Mouse (Mus musculus): ENCODE results near the gene Mrpl35.
A peak's percentile ranks its signal among the peaks of the same experiment; 100 is the strongest.
"Not testable (repeated sequence)": the region's sequence is repeated elsewhere in the genome, so short reads cannot be mapped to it uniquely, and the experiment has no call there.

The Mrpl35 gene

GRCm38 (mm10) chr6:71826869-71827268 is at the start of gene Mrpl35:
Mrpl35 (minus strand) TSS chr6:71826969.
- DNase-seq (ENCODE audit: low read depth, low spot score): no peak

DNA sequence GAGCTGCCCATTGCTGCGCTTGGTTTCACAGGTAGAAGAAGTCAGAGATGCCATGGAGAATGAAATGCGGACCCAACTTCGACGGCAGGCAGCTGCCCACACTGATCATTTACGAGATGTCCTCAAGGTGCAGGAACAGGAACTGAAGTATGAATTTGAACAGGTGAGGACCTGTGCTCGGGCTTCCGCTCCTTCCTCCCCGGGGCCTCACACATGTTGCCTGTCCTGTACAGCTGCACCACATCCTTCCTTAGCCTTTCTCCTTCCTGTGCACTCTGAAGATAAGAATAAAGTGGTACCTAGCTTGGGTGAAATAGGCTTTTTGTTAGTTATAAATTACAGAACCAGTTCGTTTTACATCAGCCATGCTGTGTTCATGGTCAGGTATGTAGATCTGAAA is 44.6 kb upstream of the Mrpl35 start:
- DNase-seq (ENCODE audit: low read depth, low spot score): no peak

DNA sequence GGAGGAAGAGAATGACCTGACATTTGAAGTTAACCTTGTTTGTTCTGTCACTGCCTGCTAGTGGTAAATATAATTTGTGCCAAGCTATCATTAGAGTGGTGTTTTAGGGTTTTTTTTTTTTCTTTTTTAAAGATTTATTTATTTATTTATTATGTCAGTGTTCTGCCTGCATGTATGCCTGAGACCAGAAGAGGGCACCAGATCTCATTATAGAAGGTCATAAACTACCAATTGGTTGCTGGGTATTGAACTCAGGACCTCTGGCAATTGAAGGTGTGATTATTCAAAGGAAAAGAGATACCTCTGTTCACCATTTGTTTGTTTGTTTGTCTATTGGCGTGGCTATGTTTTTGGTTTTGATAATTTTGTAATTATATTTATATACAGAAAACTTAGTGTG is 42.0 kb upstream of the Mrpl35 start:
- peak; percentile 38 for DNase-seq (ENCODE audit: low read depth, low spot score)

- DNase-seq (ENCODE audit: low read depth, low spot score): no peak
These were observed 41.0 kb upstream of the Mrpl35 start for GRCm38 (mm10) chr6:71867751-71868150.

DNA sequence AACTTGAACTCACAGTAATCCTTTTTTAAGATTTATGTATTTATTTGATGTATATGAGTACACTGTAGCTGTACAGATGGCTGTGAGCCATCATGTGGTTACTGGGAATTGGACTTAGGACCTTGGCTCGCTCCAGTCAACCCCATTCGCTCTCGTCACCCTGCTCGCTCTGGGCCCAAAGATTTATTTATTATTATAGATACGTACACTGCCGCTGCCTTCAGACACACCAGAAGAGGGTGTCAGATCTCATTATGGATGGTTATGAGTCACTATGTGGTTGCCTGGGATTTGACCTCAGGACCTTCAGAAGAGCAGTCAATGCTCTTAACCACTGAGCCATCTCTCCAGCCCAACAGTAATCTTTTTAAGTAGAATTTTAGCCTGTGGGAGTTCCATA is 20.1 kb upstream of the Mrpl35 start:
- DNase-seq (ENCODE audit: low read depth, low spot score): not testable (repeated sequence)

DNA sequence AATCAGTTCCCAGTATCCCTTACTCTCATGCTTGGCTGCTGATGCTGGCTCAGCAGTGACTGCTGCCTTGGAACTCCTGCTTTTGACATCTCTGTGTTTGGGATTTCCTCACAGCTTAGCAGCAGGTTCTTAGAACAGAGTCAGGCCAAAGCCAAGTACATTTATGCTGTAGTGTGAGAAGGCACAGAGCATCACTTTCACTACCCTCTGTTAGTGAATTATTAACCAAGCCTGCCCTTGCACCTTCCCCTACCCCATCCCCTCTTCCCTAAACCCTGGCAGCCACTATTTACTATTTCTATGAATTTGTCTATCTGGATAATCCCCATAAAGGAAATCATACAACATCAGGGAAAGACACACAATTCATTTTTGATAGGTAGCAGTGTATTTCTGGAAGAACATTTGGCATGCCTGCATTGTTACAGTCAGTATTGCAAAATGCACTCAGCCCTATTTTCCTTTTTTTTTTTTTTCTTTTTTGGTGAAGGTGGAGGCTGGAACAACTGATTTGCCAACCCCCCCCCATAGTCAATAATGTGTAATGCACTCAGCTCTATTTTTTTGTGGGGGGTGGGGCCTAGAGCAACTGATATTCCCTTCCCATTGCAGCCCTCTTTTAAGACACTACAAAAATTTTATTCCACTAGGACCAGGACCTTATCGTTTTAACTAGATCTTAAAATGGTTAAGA is 14.0 kb upstream of the Mrpl35 start:
- no peak for DNase-seq (ENCODE audit: low read depth, low spot score)

- peak; percentile 40 for DNase-seq (ENCODE audit: low read depth, low spot score)
These were observed 13.0 kb upstream of the Mrpl35 start for GRCm38 (mm10) chr6:71839815-71840214.

DNA sequence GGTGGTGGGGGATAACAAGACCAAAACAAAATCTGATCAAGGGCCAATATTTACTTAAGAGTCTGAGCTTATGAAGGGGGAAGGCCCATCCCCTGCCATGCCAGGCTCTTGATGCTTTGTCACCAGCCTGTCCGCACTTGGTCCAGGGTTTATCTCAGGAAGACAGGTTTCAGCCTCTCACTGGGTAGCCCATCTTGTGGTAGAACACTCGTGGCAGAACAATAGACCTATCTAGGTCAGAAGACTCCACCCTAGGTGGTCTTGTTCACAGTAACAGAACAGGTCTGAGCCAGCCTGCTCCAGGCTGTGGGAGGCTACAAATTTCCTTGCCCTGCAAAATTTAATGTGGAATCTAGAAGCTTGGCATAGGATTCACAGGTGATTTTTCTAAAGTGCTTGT is 10.0 kb upstream of the Mrpl35 start:
- peak; percentile 77 for DNase-seq (ENCODE audit: low read depth, low spot score)

- DNase-seq (ENCODE audit: low read depth, low spot score): peak; percentile 99
These were observed 4.8 kb upstream of the Mrpl35 start for GRCm38 (mm10) chr6:71831581-71831960.

- peak; percentile 98 for DNase-seq (ENCODE audit: low read depth, low spot score)
These were observed 4.2 kb upstream of the Mrpl35 start, which contains the start of gene Immt for GRCm38 (mm10) chr6:71830690-71831580. Immt (plus strand) TSS chr6:71831331.

- DNase-seq (ENCODE audit: low read depth, low spot score): no peak
These were observed 3.0 kb upstream of the Mrpl35 start for GRCm38 (mm10) chr6:71829768-71830167.

GRCm38 (mm10) chr6:71823961-71824360 is 2.8 kb downstream of the Mrpl35 start:
- no peak for DNase-seq (ENCODE audit: low read depth, low spot score)

- DNase-seq (ENCODE audit: low read depth, low spot score): peak; percentile 97
These were observed 3.3 kb downstream of the Mrpl35 start for GRCm38 (mm10) chr6:71823488-71823887.

- no peak for DNase-seq (ENCODE audit: low read depth, low spot score)
These were observed 3.7 kb downstream of the Mrpl35 start for GRCm38 (mm10) chr6:71823085-71823484.

DNA sequence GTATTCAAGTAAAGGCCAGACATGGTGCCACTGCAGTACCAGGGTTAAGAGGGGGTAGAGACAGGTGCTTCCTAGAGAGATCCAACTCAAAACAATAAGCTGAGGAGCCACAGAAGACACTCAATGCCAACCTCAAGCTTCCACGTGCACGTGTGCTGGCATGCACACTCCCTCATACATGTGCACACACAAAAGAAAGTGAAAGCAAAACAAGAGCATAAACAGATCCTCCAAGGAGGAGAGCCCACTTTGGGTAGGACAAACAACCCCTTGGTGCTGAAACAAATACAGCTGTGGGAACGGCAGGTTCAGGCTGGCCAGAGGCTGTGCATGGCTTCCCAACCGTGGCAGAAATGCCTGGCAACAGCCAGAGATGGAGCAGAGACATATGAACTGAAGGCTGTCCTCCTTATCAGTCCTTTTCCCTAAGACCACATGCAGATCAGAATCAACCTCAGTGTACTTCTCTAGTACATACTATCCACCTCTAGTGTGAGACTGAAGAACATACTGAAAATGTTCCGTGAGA is 6.9 kb downstream of the Mrpl35 start:
- DNase-seq (ENCODE audit: low read depth, low spot score): no peak

- no peak for DNase-seq (ENCODE audit: low read depth, low spot score)
These were observed 13.9 kb downstream of the Mrpl35 start for GRCm38 (mm10) chr6:71812820-71813219.

DNA sequence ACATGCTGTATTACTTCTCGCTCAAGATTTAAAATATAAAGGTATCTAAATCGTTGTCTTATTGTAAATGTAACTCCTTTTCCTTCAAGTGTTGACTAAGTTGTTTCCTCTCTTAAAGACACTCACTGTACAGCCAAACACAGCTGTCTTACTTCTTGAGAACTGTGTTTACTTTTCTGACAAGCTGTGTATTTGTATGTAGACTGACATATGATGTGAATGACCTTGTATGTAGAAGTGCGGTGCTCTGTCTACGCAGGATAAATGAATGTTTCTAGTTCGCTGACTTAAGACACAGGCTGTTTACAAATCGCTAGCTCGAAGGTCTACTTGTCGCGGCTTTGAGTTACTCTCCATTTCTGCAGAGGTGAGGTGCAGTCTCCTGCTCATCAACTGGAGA is 16.9 kb downstream of the Mrpl35 start:
- no peak for DNase-seq (ENCODE audit: low read depth, low spot score)

GRCm38 (mm10) chr6:71806713-71807112 is 20.1 kb downstream of the Mrpl35 start:
- DNase-seq (ENCODE audit: low read depth, low spot score): no peak

DNA sequence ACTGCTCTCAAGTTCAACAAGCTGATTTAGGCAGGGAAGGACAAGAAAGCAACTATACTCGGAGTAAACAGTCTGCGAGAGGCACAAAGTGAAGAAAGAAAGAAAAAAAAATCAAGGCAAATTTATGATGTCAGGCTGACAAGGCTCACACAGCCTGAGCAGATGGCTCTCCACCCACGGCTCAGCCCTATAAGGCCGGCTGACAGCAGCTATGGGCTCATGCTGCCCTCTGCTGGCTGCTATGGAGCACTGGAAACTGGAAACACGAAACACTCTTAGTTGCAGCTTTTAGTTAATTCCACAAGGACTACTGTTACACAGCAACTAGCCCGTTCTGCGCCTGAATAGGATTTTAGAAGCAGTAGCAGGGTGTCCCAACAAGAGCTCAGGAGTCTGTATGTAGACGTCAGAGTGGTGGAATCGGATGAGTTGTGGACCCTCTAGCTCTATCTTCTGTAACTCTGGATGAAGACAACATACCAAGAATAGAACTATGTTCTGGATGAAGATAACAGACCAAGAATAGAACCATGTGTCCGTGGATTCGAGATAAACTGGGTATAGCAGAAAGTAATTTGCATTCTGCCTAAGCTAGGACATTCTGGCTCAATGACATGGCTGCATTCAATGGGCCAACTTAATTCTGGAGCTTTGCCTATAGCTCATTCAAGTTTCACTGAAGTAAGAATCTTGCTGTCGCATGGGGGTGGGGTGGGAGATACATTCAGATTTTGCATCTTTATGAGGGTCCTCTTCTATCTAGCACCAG is 22.5 kb downstream of the Mrpl35 start:
- peak; percentile 76 for DNase-seq (ENCODE audit: low read depth, low spot score)

DNA sequence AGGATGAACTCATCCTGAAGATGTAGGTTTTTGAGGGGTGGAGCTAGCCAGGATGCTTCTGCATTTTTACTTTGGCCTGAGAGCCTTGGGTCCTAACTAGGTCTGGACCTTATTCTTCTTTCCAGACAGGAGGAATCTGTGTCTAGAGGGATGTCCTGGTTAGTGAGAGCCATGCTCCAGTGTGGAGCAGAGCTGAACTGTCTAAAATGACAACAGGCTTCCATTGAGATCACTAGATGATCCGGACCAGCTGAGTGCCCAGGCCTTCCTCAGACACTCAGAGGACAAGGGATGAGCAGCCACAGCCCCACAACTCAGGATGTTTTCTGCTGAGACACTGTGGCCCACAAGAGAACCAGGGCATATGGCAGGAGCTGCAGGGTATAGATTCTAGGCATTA is 23.2 kb downstream of the Mrpl35 start:
- no peak for DNase-seq (ENCODE audit: low read depth, low spot score)

DNA sequence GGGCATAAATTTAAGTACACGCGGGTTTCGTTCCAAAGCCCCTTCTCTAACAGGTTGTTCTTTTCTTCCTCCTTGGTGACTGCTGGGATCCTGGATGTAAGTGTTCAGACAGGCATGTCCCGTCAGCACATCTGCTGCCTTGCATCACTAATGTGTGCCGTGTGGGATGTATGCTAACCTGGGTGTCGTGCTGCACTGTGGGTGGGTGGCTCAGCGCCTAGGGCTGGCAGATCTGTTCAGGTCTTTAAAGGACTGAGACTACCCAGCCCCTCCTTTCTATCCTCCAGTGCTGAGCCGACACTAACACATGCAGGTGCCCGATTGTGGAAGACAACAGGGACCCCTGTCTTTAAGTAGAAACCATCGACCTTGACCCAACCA is 25.1 kb downstream of the Mrpl35 start:
- DNase-seq (ENCODE audit: low read depth, low spot score): no peak

Measured in R1 (cell line).